Mouse (Mus musculus): ENCODE results near the gene Gli2.

DNA sequence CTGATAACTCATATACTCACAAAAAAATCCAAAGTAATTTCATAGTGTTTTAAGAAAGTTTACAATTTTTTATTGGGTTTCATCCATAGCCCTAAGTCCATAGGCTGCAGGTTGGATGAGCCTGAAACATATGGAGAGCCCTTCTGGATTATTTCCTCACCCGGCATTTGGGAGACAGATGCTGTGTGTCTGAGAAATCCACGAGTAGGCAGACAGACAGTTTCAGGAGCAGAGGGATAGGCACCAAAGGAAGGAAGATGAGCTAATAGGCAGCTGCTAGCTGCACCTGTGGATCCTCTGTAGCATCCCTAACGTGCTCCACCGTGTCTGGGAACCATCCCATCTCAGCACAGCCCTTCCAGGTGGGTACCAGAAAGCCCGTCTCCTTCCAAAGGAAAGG, 251.3 kb downstream of the Gli2 start:
- TF ChIP-seq POLR2A (IDR thresholded peaks at IDR 0.05; ENCODE audit: control insufficient read depth in 1 of 2, insufficient read depth in 1 of 2, low read depth in 1 of 2, low read length in 2 of 2, poor library complexity in 1 of 2) (no peak), ZKSCAN1 (IDR thresholded peaks at IDR 0.05; ENCODE audit: low read depth, low read length) (no peak), SMC3 (IDR thresholded peaks at IDR 0.05; ENCODE audit: low read depth, low read length) (no peak), CTCF (IDR thresholded peaks at IDR 0.05 in 2 of 3, conservative IDR thresholded peaks at IDR 0.05 in 1 of 3; ENCODE audit: control insufficient read depth in 1 of 3, insufficient read depth in 1 of 3, low read depth in 2 of 3, low read length in 3 of 3, poor library complexity in 1 of 3, severe bottlenecking in 1 of 3) (no peak), HCFC1 (IDR thresholded peaks at IDR 0.05; ENCODE audit: low read depth, low read length) (no peak), E2F4 (IDR thresholded peaks at IDR 0.05; ENCODE audit: borderline replicate concordance, low read depth, low read length) (no peak), ZMIZ1 (IDR thresholded peaks at IDR 0.05; ENCODE audit: low read depth, low read length) (no peak), TAL1 (IDR thresholded peaks at IDR 0.05; ENCODE audit: low read length) (no peak), RCOR1 (IDR thresholded peaks at IDR 0.05; ENCODE audit: low read depth, low read length) (no peak), USF2 (IDR thresholded peaks at IDR 0.05; ENCODE audit: borderline replicate concordance in 1 of 2, insufficient read depth in 1 of 2, low read depth in 1 of 2, low read length in 2 of 2) (no peak), KAT2A (conservative IDR thresholded peaks at IDR 0.05; ENCODE audit: low read depth, low read length) (no peak), EP300 (IDR thresholded peaks at IDR 0.05; ENCODE audit: low read depth in 1 of 2, low read length in 2 of 2) (no peak)

Measured in MEL (cell line).